Mouse (Mus musculus): ENCODE results near the gene A830031A19Rik.

A830031A19Rik gene

DNA sequence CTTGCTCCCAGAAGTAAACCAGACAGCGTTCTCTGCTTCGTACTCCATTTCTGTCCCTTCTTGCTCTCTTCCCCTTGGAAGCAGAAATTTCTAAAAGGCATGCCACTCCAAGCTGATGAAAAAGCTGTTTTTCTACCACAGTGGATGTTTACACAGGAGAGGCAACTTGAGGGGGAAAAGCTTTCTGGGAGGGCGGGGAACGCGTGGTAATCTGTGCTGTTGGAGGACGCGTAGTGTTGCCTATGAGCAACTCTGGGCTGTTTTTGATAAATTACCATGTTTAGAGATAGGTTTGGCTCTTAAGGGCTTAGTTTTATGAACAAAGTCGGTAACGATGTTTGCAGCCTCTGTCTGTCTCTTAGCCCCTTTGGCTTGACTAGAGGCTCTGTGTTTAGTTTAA lies 20.4 kb upstream of the A830031A19Rik start:
- no peak for DNase-seq

- no peak for DNase-seq
Observed at GRCm38 (mm10) chr11:24094086-24094487, 19.2 kb upstream of the A830031A19Rik start.

GRCm38 (mm10) chr11:24092618-24093017 lies 17.8 kb upstream of the A830031A19Rik start:
- DNase-seq, result no peak

- no peak for DNase-seq
Observed at GRCm38 (mm10) chr11:24091393-24092080, 16.7 kb upstream of the A830031A19Rik start.

- DNase-seq, result no peak
Observed at GRCm38 (mm10) chr11:24090443-24090842, 15.6 kb upstream of the A830031A19Rik start.

DNA sequence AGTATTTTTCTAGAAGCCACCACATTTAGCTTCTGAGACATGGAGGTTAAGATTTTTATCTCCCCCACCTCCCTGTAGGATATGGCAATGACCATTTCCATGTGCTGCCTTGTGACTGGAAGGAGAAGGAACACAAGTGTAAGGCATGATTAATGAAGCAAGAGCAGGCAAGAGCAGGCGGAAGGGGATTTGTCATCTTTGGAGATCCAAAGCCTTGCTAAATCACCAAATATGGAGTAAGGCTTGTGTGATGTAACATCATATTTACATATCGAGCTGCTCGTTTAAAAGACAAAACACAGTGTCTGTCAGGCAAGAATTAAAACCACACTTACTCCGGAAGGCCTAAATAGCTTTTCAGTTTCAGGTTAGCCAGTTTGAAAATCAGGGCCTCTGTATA lies 12.2 kb upstream of the A830031A19Rik start:
- no peak for DNase-seq

DNA sequence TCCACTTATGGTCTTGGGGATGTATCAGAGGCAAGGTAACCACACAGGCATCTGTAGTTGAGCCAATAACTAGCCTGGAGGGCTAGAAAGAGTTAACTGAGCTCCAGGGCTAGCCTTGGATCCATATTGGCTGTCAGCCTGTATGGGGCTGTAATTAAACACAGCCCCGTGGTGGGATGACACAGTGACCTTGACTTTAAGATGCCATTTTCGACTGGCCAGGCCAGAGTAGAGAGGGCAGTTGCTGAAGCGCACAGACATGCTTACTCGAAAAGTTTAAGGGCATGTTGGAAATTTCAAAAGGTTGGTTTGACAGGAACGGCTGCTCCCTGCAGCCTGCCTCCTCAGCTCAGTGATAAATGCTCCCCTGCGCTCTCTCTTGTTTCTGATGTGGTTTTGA lies 11.1 kb upstream of the A830031A19Rik start:
- no peak for DNase-seq

DNA sequence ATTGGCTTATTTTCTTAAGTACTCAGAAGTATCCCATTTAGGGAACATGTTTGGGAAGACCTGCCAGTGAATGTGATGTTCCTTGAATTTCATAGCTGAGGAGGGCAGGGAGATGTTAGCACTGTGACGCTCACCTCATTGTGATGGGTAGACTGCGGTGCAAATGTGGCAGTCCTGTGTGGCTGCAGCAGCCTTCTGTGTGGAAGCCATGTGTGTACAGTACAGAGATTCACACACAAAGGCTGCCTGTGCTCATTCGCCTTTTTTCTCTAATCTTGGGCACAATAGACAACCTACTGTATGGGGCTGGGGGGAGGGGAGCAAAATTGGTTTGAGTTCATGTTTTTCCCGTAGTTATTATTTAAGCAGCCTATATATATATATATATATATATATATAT lies 9.7 kb upstream of the A830031A19Rik start:
- DNase-seq, result no peak

DNA sequence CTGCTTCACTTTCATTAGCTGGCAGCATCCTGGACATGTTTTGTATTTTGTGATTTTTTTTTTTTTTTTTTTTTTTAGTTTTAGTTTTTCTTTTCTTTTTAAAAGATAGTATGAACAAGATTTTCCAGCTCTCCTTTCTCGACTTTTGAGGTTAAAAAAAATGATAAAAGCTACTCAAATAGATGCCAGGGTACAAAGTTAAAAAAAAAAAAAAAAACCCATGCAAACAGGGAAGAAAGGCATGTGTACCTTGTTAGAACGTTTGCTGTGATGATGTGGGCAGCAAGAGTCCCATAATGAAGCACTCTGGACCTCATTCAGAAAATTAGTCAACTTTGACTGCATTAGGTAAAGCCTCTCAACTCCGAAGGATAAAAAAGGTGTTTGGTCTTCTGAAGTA lies 9.2 kb upstream of the A830031A19Rik start:
- DNase-seq, result no peak

GRCm38 (mm10) chr11:24083423-24083822 lies 8.6 kb upstream of the A830031A19Rik start:
- DNase-seq, result no peak

DNA sequence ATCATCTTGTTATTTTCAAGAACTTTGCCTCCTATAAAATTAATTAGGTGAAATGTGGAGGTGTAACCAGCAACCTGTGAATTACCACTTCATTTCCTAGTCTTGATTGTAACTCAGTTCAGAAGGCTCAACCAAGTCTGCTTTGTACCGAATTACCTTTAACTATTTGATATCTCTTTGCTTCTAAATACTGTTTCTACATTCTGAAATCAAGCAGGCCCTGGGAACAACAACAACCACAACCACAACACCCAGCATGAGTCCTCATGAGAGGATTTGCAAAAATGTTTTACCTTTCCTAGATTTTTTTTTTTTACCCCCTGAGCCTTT lies 8.2 kb upstream of the A830031A19Rik start:
- no peak for DNase-seq

DNA sequence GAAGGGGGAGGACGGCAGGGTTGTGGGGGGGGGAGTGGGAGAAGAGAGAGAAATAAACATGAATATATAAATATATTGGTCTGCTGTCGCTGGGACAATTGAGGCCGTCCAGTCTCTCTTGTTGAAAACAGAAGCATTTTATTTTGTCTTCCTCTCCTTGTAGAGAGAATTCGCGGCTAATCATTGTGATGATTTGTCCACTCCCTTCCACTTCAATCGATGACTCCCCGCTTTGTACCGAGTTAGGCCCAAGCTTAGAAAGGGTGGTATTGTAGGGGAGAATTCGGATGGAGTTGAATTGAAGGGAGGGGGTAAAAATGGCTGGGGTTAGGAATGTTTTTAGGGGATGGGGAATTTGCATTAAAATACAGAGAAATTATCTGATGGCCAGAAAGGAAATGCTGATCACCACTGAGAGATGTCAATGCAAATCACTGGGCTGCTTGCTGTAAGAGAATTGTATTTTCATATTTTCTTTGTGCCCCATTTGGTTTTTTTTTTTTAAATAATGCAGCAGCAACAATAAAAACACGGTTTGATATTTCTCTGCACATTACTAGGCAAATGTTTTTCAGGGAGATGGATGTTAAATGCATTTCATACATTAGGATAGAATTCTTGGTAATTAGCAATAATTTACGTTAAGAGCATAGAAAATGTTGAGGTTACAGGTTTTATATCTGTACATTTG lies 7.7 kb upstream of the A830031A19Rik start:
- DNase-seq, result no peak

DNA sequence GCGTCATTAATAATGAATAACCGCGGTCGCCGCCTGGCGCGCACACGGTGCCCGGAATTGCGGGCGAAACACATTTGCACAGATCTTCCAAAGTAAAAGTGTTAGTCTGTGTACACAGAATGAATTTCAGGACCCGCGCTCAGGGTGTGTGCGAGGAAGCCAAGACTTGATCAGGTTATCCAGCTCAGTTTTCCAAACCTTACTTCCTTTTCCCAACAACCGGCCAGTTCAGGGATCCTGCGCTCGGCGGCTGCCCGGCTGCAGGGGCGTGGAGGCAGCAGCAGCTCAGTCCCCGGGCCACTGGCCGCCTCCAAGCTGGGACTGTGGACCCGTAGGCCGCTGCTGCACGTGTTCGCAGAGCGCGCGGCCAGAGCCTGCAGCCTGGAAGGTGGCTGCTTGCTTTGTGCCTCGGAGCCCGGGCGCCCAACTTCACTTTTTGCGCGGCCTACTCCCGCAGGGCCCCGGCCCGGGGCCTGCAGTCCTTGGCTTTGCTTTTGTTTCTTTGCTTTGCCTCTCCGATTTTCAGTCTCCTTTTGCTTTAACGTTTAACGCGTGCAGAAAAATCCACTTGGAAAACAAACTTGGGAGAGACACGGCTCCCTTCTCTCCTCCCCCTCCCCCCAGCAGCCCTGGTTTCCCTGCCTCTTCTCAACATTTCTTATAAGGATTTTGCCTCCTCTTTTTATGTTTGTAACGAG lies 7.0 kb upstream of the A830031A19Rik start:
- peak; percentile 47 for DNase-seq

GRCm38 (mm10) chr11:24081016-24081686 lies 6.3 kb upstream of the A830031A19Rik start:
- peak; percentile 53 for DNase-seq

- peak; percentile 76 for DNase-seq
Observed at GRCm38 (mm10) chr11:24080541-24080940, 5.7 kb upstream of the A830031A19Rik start.

DNA sequence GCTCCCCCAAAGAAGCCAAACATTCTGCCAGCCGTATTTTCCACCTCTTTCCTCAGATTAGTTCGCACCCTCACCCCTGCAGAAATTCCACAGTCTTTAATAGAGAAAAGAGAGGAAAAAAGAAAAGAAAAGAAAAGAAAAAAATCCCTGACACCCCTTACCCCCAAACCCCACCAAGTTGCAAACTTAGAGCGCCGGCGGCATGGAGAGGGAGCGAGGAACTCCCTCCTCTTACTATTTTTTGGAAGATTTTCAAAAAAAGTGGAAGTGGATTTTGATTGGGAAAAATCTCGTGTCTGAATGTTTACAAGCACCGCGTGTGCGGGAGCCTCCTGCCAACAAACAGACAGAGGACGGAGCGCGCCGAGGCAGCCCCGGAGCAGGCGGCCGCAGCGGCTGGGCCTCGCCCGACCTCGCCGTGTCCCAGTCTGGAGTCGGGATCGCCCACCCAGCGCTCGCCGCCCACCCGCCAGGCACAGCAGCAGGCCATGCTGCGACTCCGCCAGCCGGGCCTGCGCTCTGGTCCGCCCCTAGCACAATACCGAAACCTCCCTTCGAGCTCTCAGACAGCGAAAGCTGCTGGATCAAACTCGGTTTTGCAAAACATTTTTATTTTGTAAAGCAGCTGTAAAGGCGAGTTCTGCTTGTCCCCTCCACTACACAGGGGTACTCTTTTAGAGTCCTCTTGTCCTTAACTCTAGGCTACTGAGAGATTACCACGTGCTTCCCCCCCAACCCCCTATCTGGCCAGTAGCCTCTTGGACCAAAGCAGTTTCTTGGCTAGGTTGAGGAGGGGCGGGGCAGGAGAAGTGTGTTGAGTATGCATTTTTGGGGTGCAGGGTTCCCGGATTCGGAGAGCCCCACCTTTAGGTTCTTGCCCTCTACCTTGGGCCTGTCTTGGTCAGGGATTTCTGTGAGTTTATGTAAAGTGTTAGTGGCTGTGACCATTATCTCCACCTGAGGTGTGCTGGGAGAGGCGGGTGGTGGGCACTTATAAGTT lies 4.8 kb upstream of the A830031A19Rik start:
- peak; percentile 52 for DNase-seq

DNA sequence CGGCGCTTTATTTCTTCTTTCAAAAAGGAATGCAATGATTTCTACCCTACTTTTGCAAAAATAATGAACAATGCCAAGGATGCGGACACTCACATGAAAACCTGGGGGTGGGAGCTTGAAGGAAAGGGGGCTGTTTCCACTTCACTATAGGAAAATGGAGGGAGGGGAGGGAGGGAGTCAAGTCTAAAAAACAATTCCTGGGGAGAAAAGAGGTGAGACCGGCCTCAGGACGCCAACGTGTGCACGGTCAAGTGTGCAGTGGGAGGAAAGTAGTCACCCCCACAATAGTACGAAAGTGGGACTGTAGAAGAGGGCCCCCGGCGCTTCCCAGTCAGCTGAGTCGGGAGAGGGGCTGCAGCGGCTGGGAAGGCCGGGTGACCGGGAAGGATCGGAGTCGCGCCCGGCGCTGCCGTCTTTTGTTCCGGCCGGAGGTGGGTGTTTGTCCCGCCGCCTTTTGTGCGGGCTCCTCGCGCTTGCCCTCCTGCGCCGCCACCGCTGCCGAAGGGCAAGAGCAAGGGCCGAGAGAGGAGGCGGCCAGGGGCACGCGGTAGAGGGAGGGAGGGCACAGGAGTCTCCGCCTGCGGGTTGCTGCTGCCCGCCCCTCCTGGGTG lies 4.0 kb upstream of the A830031A19Rik start:
- peak; percentile 43 for DNase-seq

- DNase-seq, result no peak
Observed at GRCm38 (mm10) chr11:24077795-24078705, 3.2 kb upstream of the A830031A19Rik start, which contains the start of gene Bcl11a. Bcl11a (plus strand) TSS chr11:24078056.

GRCm38 (mm10) chr11:24076821-24077730 lies 2.2 kb upstream of the A830031A19Rik start:
- DNase-seq, result peak; percentile 66
